Mouse (Mus musculus) neutrophil, adult 65 days (primary cell): ENCODE data around the gene Prr18. TPM values are rescaled to one million over a fixed set of nuclear protein-coding genes. Genes with fewer than 3 reads are reported as not detected.

Experiments used
- total RNA-seq: library from RNA; stranded (reverse); gene quantifications from 2 replicates; pipeline ENCODE4 v1.2.4, GENCODE M21; 2023

Gene Prr18
- total RNA-seq: 0.43 TPM in 1 of 2 replicates, not detected in the other

DNA sequence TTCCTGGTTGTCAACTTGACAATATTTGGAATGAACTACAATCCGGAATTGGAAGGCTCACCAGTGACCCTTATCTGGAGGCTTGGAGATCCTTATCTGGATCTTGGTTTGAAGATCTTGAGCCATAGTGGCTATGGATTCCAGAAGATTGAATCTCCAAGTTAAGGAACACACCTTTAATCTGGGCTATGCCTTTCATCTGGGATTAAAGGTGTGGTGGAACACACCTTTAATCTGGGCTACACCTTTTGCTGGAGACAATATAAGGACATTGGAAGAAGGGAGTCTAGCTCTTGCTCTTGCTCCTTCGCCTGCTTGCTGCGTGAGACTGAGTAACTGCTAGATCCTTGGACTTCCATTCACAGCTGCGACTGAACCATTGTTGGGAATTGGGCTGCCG is at the start of gene Prr18:
TSS of gene Prr18 (plus strand) at position 301 of the 400 bp plus-strand sequence.

GRCm38 (mm10) chr17:8310838-8311614 is 26.2 kb upstream of the Prr18 start, which contains the start of gene Sft2d1:
Gene Sft2d1, plus strand, starts transcription at chr17:8311102.

GRCm38 (mm10) chr17:8355692-8356091 is 18.4 kb downstream of the Prr18 start, which contains the start of gene T2:
Gene T2, plus strand, starts transcription at chr17:8355992.

Other genes starting within 250 kb of the Prr18 start
- 0.32 and 0.38 TPM in 2 replicates for gene Gm49673, start 189.7 kb upstream of the Prr18 start, total RNA-seq
- gene Rnaset2a, start 189.4 kb upstream of the Prr18 start, total RNA-seq: 24.0 and 30.5 TPM in 2 replicates
- gene Fgfr1op, start 172.0 kb upstream of the Prr18 start, total RNA-seq: 16.8 and 24.5 TPM in 2 replicates
- not detected in 2 replicates for gene Ccr6, start 101.4 kb upstream of the Prr18 start, total RNA-seq
- 65.4 and 68.7 TPM in 2 replicates for gene Mpc1, start 54.6 kb upstream of the Prr18 start, total RNA-seq
- gene Sft2d1, start 26.4 kb upstream of the Prr18 start, total RNA-seq: 94.6 and 108 TPM in 2 replicates
- not detected in 2 replicates for gene T2, start 18.5 kb downstream of the Prr18 start, total RNA-seq
- gene T, start 97.0 kb downstream of the Prr18 start, total RNA-seq: not detected in 2 replicates
- gene Pde10a, start 187.9 kb downstream of the Prr18 start, total RNA-seq: 0.68 and 0.79 TPM in 2 replicates
- not detected in 2 replicates for gene Gm17087, start 229.5 kb downstream of the Prr18 start, total RNA-seq